ENCODE assay signal across 11 mouse cellular contexts in the genomic region with DNA sequence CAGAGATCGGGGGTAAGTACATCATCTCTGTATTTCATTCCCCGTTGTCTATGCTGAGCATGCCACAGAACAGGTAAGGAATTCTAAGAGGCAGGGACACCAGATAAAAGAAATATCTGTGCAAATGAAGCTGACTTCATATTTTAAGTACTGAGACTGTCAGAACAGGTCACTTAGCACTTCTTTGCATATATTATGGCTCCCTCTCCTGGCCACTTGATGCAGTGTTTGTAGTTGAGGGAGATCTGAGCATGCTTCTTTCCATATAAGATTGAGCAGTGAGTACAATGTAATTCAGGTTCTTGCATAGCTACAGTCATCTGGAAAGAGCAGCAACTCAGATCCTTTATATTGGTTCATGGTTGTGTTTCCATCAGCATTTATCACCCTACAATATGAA.
DNase-seq lines count a peak whose midpoint lies in the region; ATAC-seq and TF ChIP-seq lines count a peak whose summit lies in the region.
"Had no signal": no experiment of that assay in that cellular context is flagged by ENCODE, and none has a peak within 500 bp of the region (broad histone marks: within the 10 kb centered on the region; RNA-seq: fewer than 3 reads in every experiment).

No protein-coding gene starts in this region.

- peak; percentile 6; the same call in 1 of the 2 replicates for TF ChIP-seq CTCF in spleen, adult 2 months (IDR thresholded peaks at IDR 0.05; ENCODE audit: extremely low read depth, insufficient read depth, insufficient read length, insufficient replicate concordance)

- no peaks in the 10 kb centered on the region for H3K27me3 ChIP-seq in kidney, embryonic 15.5 days
- H3K27me3 ChIP-seq in spleen, adult 2 months (ENCODE audit: control insufficient read depth, insufficient read depth, low read length): no peaks in the 10 kb centered on the region
- H3K27me3 ChIP-seq in heart, embryonic 11.5 days (ENCODE audit: control insufficient read depth, insufficient read depth, low read length): no peaks in the 10 kb centered on the region
- H3K27me3 ChIP-seq: megakaryocyte, embryonic 14.5 days had no signal

- H3K4me3 ChIP-seq in kidney, embryonic 15.5 days (replicated peaks): no peak overlapping the region
- no peak overlapping the region for H3K4me3 ChIP-seq in spleen, adult 2 months (ENCODE audit: extremely low read depth, insufficient read depth, insufficient read length)
- no peak overlapping the region for H3K4me3 ChIP-seq in heart, embryonic 11.5 days (ENCODE audit: low read depth, low read length)
- H3K4me3 ChIP-seq: megakaryocyte, embryonic 14.5 days had no signal

- no peaks in the 10 kb centered on the region for H3K36me3 ChIP-seq in kidney, embryonic 15.5 days
- H3K36me3 ChIP-seq in spleen, adult 2 months (ENCODE audit: control insufficient read depth, insufficient read depth, low read length): no peaks in the 10 kb centered on the region
- no peaks in the 10 kb centered on the region for H3K36me3 ChIP-seq in heart, embryonic 11.5 days (ENCODE audit: control insufficient read depth, insufficient read depth, low read length)

- WGBS in kidney, embryonic 15.5 days: 89% methylated on average over 2 of the region's 2 CpGs
- WGBS in spleen, adult 2 months: 84% methylated on average over 2 of the region's 2 CpGs
- WGBS in heart, embryonic 11.5 days (ENCODE audit: insufficient replicate concordance): 74% methylated on average over 2 of the region's 2 CpGs

- no peak overlapping the region for H3K9ac ChIP-seq in kidney, embryonic 15.5 days
- no peak overlapping the region for H3K9ac ChIP-seq in heart, embryonic 11.5 days (ENCODE audit: low read depth, low read length)

- H3K4me2 ChIP-seq in kidney, embryonic 15.5 days: no peak overlapping the region
- H3K4me2 ChIP-seq in heart, embryonic 11.5 days: no peak overlapping the region

- H3K9me3 ChIP-seq in kidney, embryonic 15.5 days (replicated peaks): no peaks in the 10 kb centered on the region
- no peaks in the 10 kb centered on the region for H3K9me3 ChIP-seq in heart, embryonic 11.5 days (replicated peaks; ENCODE audit: control insufficient read depth, low read length)
- H3K9me3 ChIP-seq: megakaryocyte, embryonic 14.5 days had no signal

- peak; percentile 3 for DNase-seq in adrenal gland, postnatal 14 days
- DNase-seq in adrenal gland, postnatal 36 days: no peak
- DNase-seq in kidney, postnatal 10 days: peak; percentile 5
- peak in 1 of 2 experiments; percentile 43 for DNase-seq in spleen, adult 2 months (ENCODE audit: low read depth in 1 of 2, low spot score in 2 of 2)
- DNase-seq in spleen, adult 12 weeks (ENCODE audit: low spot score): no peak
- no peak for DNase-seq in layer of hippocampus, adult 9-11 months
- DNase-seq: cerebellum, adult 18-20 months; heart, adult 11 months had no signal

- no peaks in the 10 kb centered on the region for H3K4me1 ChIP-seq in kidney, embryonic 15.5 days
- no peaks in the 10 kb centered on the region for H3K4me1 ChIP-seq in spleen, adult 2 months (ENCODE audit: control insufficient read depth, insufficient read depth, insufficient read length)
- H3K4me1 ChIP-seq in heart, embryonic 11.5 days (ENCODE audit: control insufficient read depth, insufficient read depth, low read length): no peaks in the 10 kb centered on the region
- H3K4me1 ChIP-seq: megakaryocyte, embryonic 14.5 days had no signal

- no peak for ATAC-seq in kidney, embryonic 15.5 days (replicated peaks; ENCODE audit: low FRiP score)
- no peak for ATAC-seq in heart, embryonic 11.5 days (replicated peaks; ENCODE audit: insufficient number of reproducible peaks, low FRiP score, low TSS enrichment)

- no peak overlapping the region for H3K27ac ChIP-seq in kidney, embryonic 15.5 days
- H3K27ac ChIP-seq in spleen, adult 2 months (ENCODE audit: insufficient read depth, low read length): no peak overlapping the region
- no peak overlapping the region for H3K27ac ChIP-seq in heart, embryonic 11.5 days (ENCODE audit: low read depth, low read length)

- no peak for TF ChIP-seq POLR2A in spleen, adult 2 months (IDR thresholded peaks at IDR 0.05; ENCODE audit: low read depth, low read length)

Comparison
In these comparisons a context has a peak if more than half of its experiments do, and no peak if none do; other contexts are left out.
1. DNase-seq: peak in adrenal gland, postnatal 14 days (single experiment) and kidney, postnatal 10 days (single experiment); none in adrenal gland, postnatal 36 days (0 of 2), spleen, adult 12 weeks (single experiment) and layer of hippocampus, adult 9-11 months (single experiment).